Mouse (Mus musculus) urinary bladder, adult 2 months (tissue): ENCODE measurements around the gene AW551984. TPM values are rescaled to one million over a fixed set of nuclear protein-coding genes. Genes with fewer than 3 reads are reported as not detected.

Experiments used
- polyA plus RNA-seq: library from polyadenylated mRNA; depleted of rRNA; stranded (reverse); fragments of >200 nt; gene quantifications from 2 replicates; pipeline ENCODE4 v1.2.3, GENCODE M21; 2012; rRNA removed

AW551984 gene
- polyA plus RNA-seq, 1 experiment: 16.8 TPM

Other genes starting within 250 kb of the AW551984 start
- gene Olfr951, start 217.0 kb downstream of the AW551984 start, polyA plus RNA-seq: not detected in 2 replicates
- gene Olfr952, start 177.3 kb downstream of the AW551984 start, polyA plus RNA-seq: not detected in 2 replicates
- gene Olfr954, start 147.7 kb downstream of the AW551984 start, polyA plus RNA-seq: not detected in 2 replicates
- gene Olfr955, start 132.5 kb downstream of the AW551984 start, polyA plus RNA-seq: not detected in 2 replicates
- gene Olfr44, start 110.4 kb downstream of the AW551984 start, polyA plus RNA-seq: not detected in 2 replicates
- not detected in 2 replicates for gene Olfr957, start 88.6 kb downstream of the AW551984 start, polyA plus RNA-seq
- not detected in 2 replicates for gene Olfr958, start 50.3 kb downstream of the AW551984 start, polyA plus RNA-seq
- gene Olfr959, start 28.8 kb downstream of the AW551984 start, polyA plus RNA-seq: not detected in 2 replicates
- gene Olfr148, start 6.3 kb upstream of the AW551984 start, polyA plus RNA-seq: not detected in 2 replicates
- not detected in 2 replicates for gene Olfr960, start 17.0 kb upstream of the AW551984 start, polyA plus RNA-seq
- not detected in 2 replicates for gene Olfr961, start 40.7 kb upstream of the AW551984 start, polyA plus RNA-seq
- not detected in 2 replicates for gene Olfr963, start 62.8 kb upstream of the AW551984 start, polyA plus RNA-seq
- gene Olfr149, start 102.7 kb upstream of the AW551984 start, polyA plus RNA-seq: not detected in 2 replicates
- gene Olfr965, start 107.0 kb upstream of the AW551984 start, polyA plus RNA-seq: not detected in 2 replicates
- not detected in 2 replicates for gene Olfr150, start 126.6 kb upstream of the AW551984 start, polyA plus RNA-seq
- not detected in 2 replicates for gene Olfr967, start 141.8 kb upstream of the AW551984 start, polyA plus RNA-seq
- not detected in 2 replicates for gene Olfr968, start 178.8 kb upstream of the AW551984 start, polyA plus RNA-seq
- gene Olfr969, start 186.5 kb upstream of the AW551984 start, polyA plus RNA-seq: not detected in 2 replicates
- not detected in 2 replicates for gene Olfr970, start 204.5 kb upstream of the AW551984 start, polyA plus RNA-seq
- gene Olfr971, start 232.5 kb upstream of the AW551984 start, polyA plus RNA-seq: not detected in 2 replicates